Mouse (Mus musculus): ENCODE measurements around the gene Rpl6. TPM values are rescaled to one million over a fixed set of nuclear protein-coding genes. Genes with fewer than 3 reads are reported as not detected.
A peak's percentile ranks its signal among the peaks of the same experiment; 100 is the strongest.
"Not testable (repeated sequence)": the region's sequence is repeated elsewhere in the genome, so short reads cannot be mapped to it uniquely, and the experiment has no call there.

Rpl6 gene
- polyA plus RNA-seq, 1 experiment from 2014 or later = 464 TPM

DNA sequence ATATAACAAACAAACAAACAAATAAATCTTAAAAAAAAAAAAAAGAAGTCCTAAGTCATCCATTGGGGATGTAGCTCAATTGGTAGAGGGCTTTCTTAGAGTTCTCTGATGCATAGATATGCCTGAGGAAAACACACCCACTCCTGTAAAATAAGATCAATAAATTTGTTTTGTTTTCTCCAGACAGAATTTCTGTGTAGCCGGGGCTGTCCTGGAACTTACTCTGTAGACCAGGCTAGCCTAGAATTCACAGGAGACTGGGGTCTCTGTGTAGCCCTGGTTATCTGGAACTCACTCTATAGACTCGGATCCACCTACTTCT is 13.0 kb downstream of the Rpl6 start:
- WGBS = 79% methylated on average over 2 of the region's 2 CpGs
- H3K4me2 ChIP-seq (replicated peaks; ENCODE audit: low read depth) = no peak overlapping the region
- H3K9ac ChIP-seq (ENCODE audit: low read length) = no peak overlapping the region
- no peak overlapping the region for H3K4me3 ChIP-seq (ENCODE audit: low read depth, low read length)
- ATAC-seq (ENCODE audit: low FRiP score, low TSS enrichment) = no peak
- no peak for TF ChIP-seq CTCF (IDR thresholded peaks at IDR 0.05; ENCODE audit: low read depth)
- TF ChIP-seq EP300 (optimal IDR thresholded peaks at IDR 0.05) = no peak
- H3K9me3 ChIP-seq (ENCODE audit: control insufficient read depth, low read length) = no peaks in the 10 kb centered on the region
- DNase-seq (ENCODE audit: low spot score) = no peak
- 0 out of 2 replicates have a peak, but pooled peaks cover 2% of the 10 kb centered on the region for H3K36me3 ChIP-seq (ENCODE audit: control insufficient read depth, insufficient read depth, low read length)
- H3K27ac ChIP-seq (replicated peaks) = no peak overlapping the region
- H3K4me1 ChIP-seq (replicated peaks; ENCODE audit: control insufficient read depth, insufficient read depth) = peaks cover 3% of the 10 kb centered on the region; the same call in 1 of the 2 replicates
- no peaks in the 10 kb centered on the region for H3K27me3 ChIP-seq (ENCODE audit: control insufficient read depth, insufficient read depth, low read length)

DNA sequence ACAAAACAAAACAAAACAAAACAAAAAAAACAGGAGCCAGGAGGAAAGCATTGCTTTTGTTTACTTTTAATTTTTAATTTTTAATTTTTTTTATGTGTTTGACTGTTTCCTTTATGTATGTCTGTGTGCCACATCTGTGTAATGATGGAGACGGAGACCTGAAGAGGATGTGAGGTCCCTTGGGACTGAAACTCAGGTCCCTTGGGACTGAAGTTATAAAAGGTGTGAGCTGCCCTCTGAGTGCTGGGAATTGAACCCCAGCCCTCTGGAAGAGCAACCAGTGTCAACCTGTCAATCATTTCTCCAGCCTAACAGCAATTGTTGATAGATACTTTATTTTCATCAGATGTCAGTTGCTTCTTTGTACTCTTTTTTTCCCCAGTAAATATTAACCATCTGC is 14.9 kb downstream of the Rpl6 start:
- WGBS = 73% methylated on average over 1 of the region's 1 CpGs
- ATAC-seq (ENCODE audit: low FRiP score, low TSS enrichment) (no peak), DNase-seq (ENCODE audit: low spot score) (no peak)
- TF ChIP-seq CTCF (IDR thresholded peaks at IDR 0.05; ENCODE audit: low read depth) (no peak), EP300 (optimal IDR thresholded peaks at IDR 0.05) (no peak)
- Histone ChIP-seq H3K9ac (ENCODE audit: low read length) (no peak overlapping the region), H3K27ac (replicated peaks) (no peak overlapping the region), H3K4me1 (replicated peaks; ENCODE audit: control insufficient read depth, insufficient read depth) (peaks cover 3% of the 10 kb centered on the region; the same call in 1 of the 2 replicates), H3K4me2 (replicated peaks; ENCODE audit: low read depth) (no peak overlapping the region), H3K36me3 (ENCODE audit: control insufficient read depth, insufficient read depth, low read length) (no peaks in the 10 kb centered on the region), H3K27me3 (ENCODE audit: control insufficient read depth, insufficient read depth, low read length) (no peaks in the 10 kb centered on the region), H3K9me3 (ENCODE audit: control insufficient read depth, low read length) (no peaks in the 10 kb centered on the region), H3K4me3 (ENCODE audit: low read depth, low read length) (no peak overlapping the region)

GRCm38 (mm10) chr5:121219980-121220731 is 15.9 kb downstream of the Rpl6 start, which contains the start of gene Hectd4:
Hectd4 (plus strand) TSS chr5:121220219.
- H3K4me1 ChIP-seq (replicated peaks; ENCODE audit: control insufficient read depth, insufficient read depth) = peaks cover 3% of the 10 kb centered on the region; the same call in 1 of the 2 replicates
- H3K27me3 ChIP-seq (ENCODE audit: control insufficient read depth, insufficient read depth, low read length) = no peaks in the 10 kb centered on the region
- H3K36me3 ChIP-seq (ENCODE audit: control insufficient read depth, insufficient read depth, low read length) = no peaks in the 10 kb centered on the region
- peak within 1 kb of the TSS; percentile 93 for H3K9ac ChIP-seq (ENCODE audit: low read length)
- H3K9me3 ChIP-seq (ENCODE audit: control insufficient read depth, low read length) = no peaks in the 10 kb centered on the region
- ATAC-seq (ENCODE audit: low FRiP score, low TSS enrichment) (peak; percentile 92), DNase-seq (ENCODE audit: low spot score) (peak; percentile 99)
- no peak for TF ChIP-seq CTCF (IDR thresholded peaks at IDR 0.05; ENCODE audit: low read depth)
- TF ChIP-seq EP300 (optimal IDR thresholded peaks at IDR 0.05) = no peak
- under 1% methylated on average over 53 of the region's 90 CpGs for WGBS
- peak within 1 kb of the TSS; percentile 91 for H3K4me3 ChIP-seq (ENCODE audit: low read depth, low read length)
- H3K4me2 ChIP-seq (replicated peaks; ENCODE audit: low read depth) = peak within 1 kb of the TSS; percentile 58
- H3K27ac ChIP-seq (replicated peaks) = peak within 1 kb of the TSS; percentile 88

GRCm38 (mm10) chr5:121220732-121221301 is 16.5 kb downstream of the Rpl6 start:
- Histone ChIP-seq H3K4me2 (replicated peaks; ENCODE audit: low read depth) (peak overlapping the region; percentile 58), H3K27ac (replicated peaks) (peak overlapping the region; percentile 88), H3K4me1 (replicated peaks; ENCODE audit: control insufficient read depth, insufficient read depth) (peaks cover 3% of the 10 kb centered on the region), H3K9ac (ENCODE audit: low read length) (peak overlapping the region; percentile 93), H3K9me3 (ENCODE audit: control insufficient read depth, low read length) (no peaks in the 10 kb centered on the region), H3K36me3 (ENCODE audit: control insufficient read depth, insufficient read depth, low read length) (no peaks in the 10 kb centered on the region), H3K4me3 (ENCODE audit: low read depth, low read length) (peak overlapping the region; percentile 91), H3K27me3 (ENCODE audit: control insufficient read depth, insufficient read depth, low read length) (no peaks in the 10 kb centered on the region)
- DNase-seq (ENCODE audit: low spot score) (peak; percentile 79), ATAC-seq (ENCODE audit: low FRiP score, low TSS enrichment) (peak; percentile 60)
- TF ChIP-seq EP300 (optimal IDR thresholded peaks at IDR 0.05) = no peak
- no peak for TF ChIP-seq CTCF (IDR thresholded peaks at IDR 0.05; ENCODE audit: low read depth)
- WGBS = under 1% methylated on average over 31 of the region's 38 CpGs

DNA sequence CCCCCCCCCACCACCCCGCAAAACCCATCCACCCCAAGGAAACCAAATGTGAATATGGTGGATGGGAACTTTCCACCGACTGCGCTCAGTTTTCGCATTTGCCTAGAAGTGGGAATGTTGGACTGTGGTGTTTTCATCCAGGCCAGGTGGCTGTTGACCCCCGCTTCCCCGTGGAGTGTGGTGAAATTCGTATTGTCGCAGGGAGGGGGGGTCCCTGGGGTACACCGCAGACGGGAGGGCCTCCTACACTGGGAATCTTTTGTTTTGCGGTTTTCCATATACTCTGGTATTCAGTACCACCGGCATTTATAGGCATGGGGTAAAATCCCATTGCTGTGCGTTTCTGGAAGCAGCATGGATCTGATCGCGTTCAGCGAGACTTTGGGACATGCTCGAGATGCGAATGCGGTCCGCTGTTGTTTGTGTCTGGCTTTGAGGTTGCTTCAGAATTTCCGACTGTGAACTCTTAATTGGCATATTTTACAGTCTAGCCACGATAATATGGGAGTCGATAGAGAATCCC is 17.1 kb downstream of the Rpl6 start:
- Histone ChIP-seq H3K9ac (ENCODE audit: low read length) (no peak overlapping the region; the same call in 1 of the 2 replicates), H3K27ac (replicated peaks) (no peak overlapping the region), H3K36me3 (ENCODE audit: control insufficient read depth, insufficient read depth, low read length) (no peaks in the 10 kb centered on the region), H3K9me3 (ENCODE audit: control insufficient read depth, low read length) (no peaks in the 10 kb centered on the region), H3K4me2 (replicated peaks; ENCODE audit: low read depth) (peak overlapping the region; percentile 58), H3K27me3 (ENCODE audit: control insufficient read depth, insufficient read depth, low read length) (no peaks in the 10 kb centered on the region), H3K4me3 (ENCODE audit: low read depth, low read length) (peak overlapping the region; percentile 91), H3K4me1 (replicated peaks; ENCODE audit: control insufficient read depth, insufficient read depth) (peaks cover 3% of the 10 kb centered on the region)
- ATAC-seq (ENCODE audit: low FRiP score, low TSS enrichment) (no peak), DNase-seq (ENCODE audit: low spot score) (no peak)
- 16% methylated on average over 23 of the region's 23 CpGs for WGBS
- TF ChIP-seq CTCF (IDR thresholded peaks at IDR 0.05; ENCODE audit: low read depth) = no peak

- H3K9me3 ChIP-seq (ENCODE audit: control insufficient read depth, low read length); H3K9ac ChIP-seq (ENCODE audit: low read length); H3K27me3 ChIP-seq (ENCODE audit: control insufficient read depth, insufficient read depth, low read length); H3K4me1 ChIP-seq (replicated peaks; ENCODE audit: control insufficient read depth, insufficient read depth); DNase-seq (ENCODE audit: low spot score); H3K36me3 ChIP-seq (ENCODE audit: control insufficient read depth, insufficient read depth, low read length); H3K4me2 ChIP-seq (replicated peaks; ENCODE audit: low read depth); H3K27ac ChIP-seq (replicated peaks); H3K4me3 ChIP-seq (ENCODE audit: low read depth, low read length); ATAC-seq (ENCODE audit: low FRiP score, low TSS enrichment): not testable (repeated sequence)
- WGBS = 92% methylated on average over 3 of the region's 4 CpGs
Measured at GRCm38 (mm10) chr5:121224020-121224419, 19.7 kb downstream of the Rpl6 start.

All from stomach, postnatal 0 days (tissue).